Comparison of ENCODE assay signal across 22 mouse cellular contexts in the genomic region with DNA sequence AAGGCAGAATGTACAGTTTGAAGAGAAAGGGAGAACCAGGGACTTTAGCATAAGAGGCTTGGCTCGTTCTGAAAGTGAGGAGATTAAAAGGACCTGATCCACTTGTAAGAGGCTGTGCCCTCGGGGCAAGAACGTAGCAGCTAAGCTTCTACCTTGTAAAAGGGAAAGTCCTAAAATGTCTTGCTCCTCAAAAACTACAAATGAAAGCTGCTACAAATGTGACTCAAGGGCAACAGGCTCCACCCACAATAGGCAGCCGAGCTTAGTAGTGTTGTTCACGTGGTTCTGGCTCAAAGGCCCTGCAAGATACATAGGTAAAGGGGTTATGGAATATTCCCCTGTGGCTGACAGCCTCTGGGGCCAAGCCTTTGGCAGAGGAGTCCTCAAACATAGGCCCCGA.
DNase-seq lines count a peak whose midpoint lies in the region; ATAC-seq lines count a peak whose summit lies in the region.
"Had no signal": no experiment of that assay in that cellular context is flagged by ENCODE, and none has a peak within 500 bp of the region (broad histone marks: within the 10 kb centered on the region; RNA-seq: fewer than 3 reads in every experiment).

No protein-coding gene starts in this region.

- 42% methylated on average over 6 of the region's 6 CpGs for WGBS in heart, embryonic 16.5 days

- H3K9me3 ChIP-seq in heart, embryonic 16.5 days (replicated peaks; ENCODE audit: control insufficient read depth, low read length): no peaks in the 10 kb centered on the region
- H3K9me3 ChIP-seq: forebrain, embryonic 12.5 days; heart, embryonic 12.5 days; hindbrain, embryonic 10.5 days; neural tube, embryonic 15.5 days; stomach, embryonic 15.5 days had no signal

- DNase-seq in adrenal gland, postnatal 14 days: peak; percentile 25
- no peak for DNase-seq in adrenal gland, adult 8-10 months
- no peak for DNase-seq in heart, postnatal 25 days (ENCODE audit: low spot score)
- peak; percentile 12 for DNase-seq in CD4-positive, CD25-positive, alpha-beta regulatory T cell, adult 2 months (ENCODE audit: low read depth, low spot score)
- peak; percentile 6 to 44 for DNase-seq in adrenal gland, postnatal 36 days
- DNase-seq in urinary bladder, postnatal 4 days (ENCODE audit: low spot score in 2 of 2): no peak
- DNase-seq: cerebellum, adult 8-10 months; gastrocnemius, postnatal 25 days; kidney, adult 18-20 months; layer of hippocampus, postnatal 36 days; midbrain, embryonic 14.5 days; right cerebral cortex, postnatal 25 days; thymus, adult 18-20 months had no signal

- ATAC-seq in heart, embryonic 16.5 days (replicated peaks; ENCODE audit: extremely low read depth, insufficient read depth, low FRiP score): no peak
- ATAC-seq: hindbrain, postnatal 0 days had no signal

- no peak overlapping the region for H3K9ac ChIP-seq in heart, embryonic 16.5 days (ENCODE audit: low read length)
- H3K9ac ChIP-seq: forebrain, embryonic 12.5 days; heart, embryonic 12.5 days; liver, embryonic 14.5 days; neural tube, embryonic 15.5 days; stomach, embryonic 15.5 days had no signal

- no peak overlapping the region for H3K4me3 ChIP-seq in heart, embryonic 16.5 days (ENCODE audit: low read length)
- H3K4me3 ChIP-seq: forebrain, embryonic 12.5 days; heart, embryonic 12.5 days; hindbrain, embryonic 10.5 days; neural tube, embryonic 15.5 days; stomach, embryonic 15.5 days had no signal

- peak overlapping the region; percentile 27; the same call in 1 of the 2 replicates for H3K4me2 ChIP-seq in heart, embryonic 16.5 days (ENCODE audit: low read depth, low read length)
- H3K4me2 ChIP-seq: forebrain, embryonic 12.5 days; heart, embryonic 12.5 days; neural tube, embryonic 15.5 days; stomach, embryonic 15.5 days had no signal

- H3K4me1 ChIP-seq in heart, embryonic 16.5 days (ENCODE audit: control insufficient read depth, insufficient read depth, low read length): peaks cover 8% of the 10 kb centered on the region
- H3K4me1 ChIP-seq: forebrain, embryonic 12.5 days; stomach, embryonic 15.5 days had no signal

- intact Hi-C loops in heart, postnatal 25 days (cut with DNase I): no loop called here

- H3K27ac ChIP-seq in heart, embryonic 16.5 days (ENCODE audit: low read length): no peak overlapping the region
- H3K27ac ChIP-seq: forebrain, embryonic 12.5 days; hindbrain, embryonic 10.5 days; hindbrain, postnatal 0 days; kidney, postnatal 0 days; liver, embryonic 14.5 days; neural tube, embryonic 15.5 days; stomach, embryonic 15.5 days had no signal

- H3K27me3 ChIP-seq in heart, embryonic 16.5 days (ENCODE audit: control insufficient read depth, insufficient read depth, low read length): peaks cover 17% of the 10 kb centered on the region
- H3K27me3 ChIP-seq: forebrain, embryonic 12.5 days had no signal

- H3K36me3 ChIP-seq in heart, embryonic 16.5 days (ENCODE audit: control insufficient read depth, insufficient read depth): no peaks in the 10 kb centered on the region
- H3K36me3 ChIP-seq: forebrain, embryonic 12.5 days; heart, embryonic 12.5 days; hindbrain, embryonic 10.5 days; neural tube, embryonic 15.5 days; stomach, embryonic 15.5 days had no signal

Comparison
In these comparisons a context has a peak if more than half of its experiments do, and no peak if none do; other contexts are left out.
1. DNase-seq: peak in adrenal gland, postnatal 14 days (single experiment), CD4-positive, CD25-positive, alpha-beta regulatory T cell, adult 2 months (single experiment) and adrenal gland, postnatal 36 days (2 of 2); none in adrenal gland, adult 8-10 months (single experiment), heart, postnatal 25 days (single experiment) and urinary bladder, postnatal 4 days (0 of 2).